Mouse (Mus musculus): ENCODE measurements around the gene Ushbp1. TPM values are rescaled to one million over a fixed set of nuclear protein-coding genes. Genes with fewer than 3 reads are reported as not detected.

Gene Ushbp1
- polyA plus RNA-seq, 1 experiment from 2014 or later = 4.1 TPM

DNA sequence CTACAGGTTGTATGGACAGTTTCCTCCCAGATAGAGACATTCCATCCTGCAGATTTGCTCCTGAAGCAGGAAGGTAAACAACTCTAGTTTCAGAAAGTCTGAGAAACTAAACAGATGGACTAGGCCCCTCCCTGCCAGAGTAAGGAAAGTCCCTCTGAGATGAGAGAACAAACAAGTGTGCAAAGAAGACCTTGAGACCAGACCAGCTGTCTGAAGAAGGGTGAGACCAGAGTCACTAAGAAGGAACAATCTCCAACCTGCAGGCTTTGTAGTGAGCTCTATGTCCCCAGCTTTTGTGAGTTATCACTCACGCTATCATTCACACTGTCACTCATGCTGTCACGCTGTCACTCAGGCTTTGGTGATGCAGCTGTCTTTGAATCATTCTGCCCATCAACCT, 3.9 kb downstream of the Ushbp1 start:
- H3K9ac ChIP-seq (ENCODE audit: low read length) = no peak overlapping the region
- H3K4me2 ChIP-seq (replicated peaks; ENCODE audit: low read depth) = no peak overlapping the region
- no peak overlapping the region for H3K27ac ChIP-seq (replicated peaks)
- H3K9me3 ChIP-seq (ENCODE audit: control insufficient read depth, low read length) = no peaks in the 10 kb centered on the region
- no peak for DNase-seq (ENCODE audit: low spot score)
- no peaks in the 10 kb centered on the region for H3K36me3 ChIP-seq (ENCODE audit: control insufficient read depth, insufficient read depth, low read length)
- no peaks in the 10 kb centered on the region for H3K27me3 ChIP-seq (ENCODE audit: control insufficient read depth, insufficient read depth, low read length)
- no peak for ATAC-seq (ENCODE audit: low FRiP score, low TSS enrichment)
- TF ChIP-seq EP300 (optimal IDR thresholded peaks at IDR 0.05) = no peak
- TF ChIP-seq CTCF (IDR thresholded peaks at IDR 0.05; ENCODE audit: low read depth) = no peak
- 84% methylated on average over 2 of the region's 2 CpGs for WGBS
- no peaks in the 10 kb centered on the region for H3K4me1 ChIP-seq (replicated peaks; ENCODE audit: control insufficient read depth, insufficient read depth)
- no peak overlapping the region for H3K4me3 ChIP-seq (ENCODE audit: low read depth, low read length)

GRCm38 (mm10) chr8:71388267-71388666, 7.3 kb downstream of the Ushbp1 start:
- WGBS = 41% methylated on average over 1 of the region's 1 CpGs

DNA sequence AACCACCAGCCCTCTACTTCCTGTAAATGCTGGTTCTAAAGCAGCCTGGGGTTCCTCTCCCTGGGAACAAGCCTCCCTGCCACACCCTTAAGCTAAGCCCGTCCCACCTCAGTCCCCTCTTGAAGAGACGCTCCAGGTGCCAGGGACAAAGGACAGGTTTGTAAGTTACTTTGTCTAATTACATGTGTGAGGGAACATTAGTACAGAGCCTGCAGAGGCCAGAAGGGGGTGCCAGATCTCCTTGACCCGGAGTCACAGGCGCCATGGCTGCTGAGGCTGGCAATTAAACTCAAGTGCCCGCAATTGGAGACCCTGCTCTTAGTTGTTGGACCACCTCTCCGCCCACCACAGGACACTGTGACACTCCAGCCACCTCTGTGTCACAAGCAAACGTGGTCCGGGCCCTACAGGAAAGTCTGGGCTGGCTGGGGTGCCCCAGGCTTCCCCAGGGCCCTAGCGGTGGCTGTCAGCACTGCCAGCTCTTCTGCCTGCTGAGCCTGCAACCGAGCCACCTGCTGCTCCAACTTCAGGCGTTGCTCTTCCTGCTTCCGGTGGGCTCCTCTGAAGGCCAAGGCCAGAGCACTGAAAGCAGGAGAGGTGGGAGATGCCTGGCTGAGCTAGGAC, 10.3 kb downstream of the Ushbp1 start:
- 77% methylated on average over 12 of the region's 12 CpGs for WGBS
- Histone ChIP-seq H3K27me3 (ENCODE audit: control insufficient read depth, insufficient read depth, low read length) (no peaks in the 10 kb centered on the region), H3K4me3 (ENCODE audit: low read depth, low read length) (no peak overlapping the region), H3K4me2 (replicated peaks; ENCODE audit: low read depth) (no peak overlapping the region), H3K9me3 (ENCODE audit: control insufficient read depth, low read length) (no peaks in the 10 kb centered on the region), H3K27ac (replicated peaks) (no peak overlapping the region), H3K4me1 (replicated peaks; ENCODE audit: control insufficient read depth, insufficient read depth) (peaks cover 6% of the 10 kb centered on the region; the same call in 1 of the 2 replicates), H3K36me3 (ENCODE audit: control insufficient read depth, insufficient read depth, low read length) (no peaks in the 10 kb centered on the region), H3K9ac (ENCODE audit: low read length) (no peak overlapping the region)
- no peak for ATAC-seq (ENCODE audit: low FRiP score, low TSS enrichment)
- DNase-seq (ENCODE audit: low spot score) = no peak
- TF ChIP-seq CTCF (IDR thresholded peaks at IDR 0.05; ENCODE audit: low read depth) (peak; percentile 5; the same call in 1 of the 2 replicates), EP300 (optimal IDR thresholded peaks at IDR 0.05) (no peak)

More at GRCm38 (mm10) chr8:71388267-71388666, 7.3 kb downstream of the Ushbp1 start:
- TF ChIP-seq EP300 (optimal IDR thresholded peaks at IDR 0.05) (no peak), CTCF (IDR thresholded peaks at IDR 0.05; ENCODE audit: low read depth) (no peak)
- H3K4me3 ChIP-seq (ENCODE audit: low read depth, low read length) = no peak overlapping the region
- H3K9me3 ChIP-seq (ENCODE audit: control insufficient read depth, low read length) = no peaks in the 10 kb centered on the region
- H3K27me3 ChIP-seq (ENCODE audit: control insufficient read depth, insufficient read depth, low read length) = no peaks in the 10 kb centered on the region
- DNase-seq (ENCODE audit: low spot score) (no peak), ATAC-seq (ENCODE audit: low FRiP score, low TSS enrichment) (no peak)
- no peak overlapping the region for H3K9ac ChIP-seq (ENCODE audit: low read length)
- H3K4me1 ChIP-seq (replicated peaks; ENCODE audit: control insufficient read depth, insufficient read depth) = no peaks in the 10 kb centered on the region; the same call in 1 of the 2 replicates
- no peaks in the 10 kb centered on the region for H3K36me3 ChIP-seq (ENCODE audit: control insufficient read depth, insufficient read depth, low read length)
- H3K4me2 ChIP-seq (replicated peaks; ENCODE audit: low read depth) = no peak overlapping the region
- H3K27ac ChIP-seq (replicated peaks) = no peak overlapping the region

- ATAC-seq (ENCODE audit: low FRiP score, low TSS enrichment) (peak; percentile 25; the same call in 1 of the 2 replicates), DNase-seq (ENCODE audit: low spot score) (peak; percentile 72)
- H3K27me3 ChIP-seq (ENCODE audit: control insufficient read depth, insufficient read depth, low read length) = no peaks in the 10 kb centered on the region
- WGBS = 42% methylated on average over 3 of the region's 3 CpGs
- TF ChIP-seq EP300 (optimal IDR thresholded peaks at IDR 0.05) = no peak
- no peak for TF ChIP-seq CTCF (IDR thresholded peaks at IDR 0.05; ENCODE audit: low read depth)
- H3K4me3 ChIP-seq (ENCODE audit: low read depth, low read length) = no peak overlapping the region
- no peak overlapping the region for H3K4me2 ChIP-seq (replicated peaks; ENCODE audit: low read depth)
- H3K36me3 ChIP-seq (ENCODE audit: control insufficient read depth, insufficient read depth, low read length) = no peaks in the 10 kb centered on the region
- peaks cover 9% of the 10 kb centered on the region for H3K4me1 ChIP-seq (replicated peaks; ENCODE audit: control insufficient read depth, insufficient read depth)
- no peak overlapping the region for H3K9ac ChIP-seq (ENCODE audit: low read length)
- H3K9me3 ChIP-seq (ENCODE audit: control insufficient read depth, low read length) = no peaks in the 10 kb centered on the region
- H3K27ac ChIP-seq (replicated peaks) = peak overlapping the region; percentile 96
Observed at GRCm38 (mm10) chr8:71383860-71384259, 11.7 kb downstream of the Ushbp1 start.

GRCm38 (mm10) chr8:71383396-71383795, 12.2 kb downstream of the Ushbp1 start:
- Histone ChIP-seq H3K4me1 (replicated peaks; ENCODE audit: control insufficient read depth, insufficient read depth) (peaks cover 9% of the 10 kb centered on the region), H3K9me3 (ENCODE audit: control insufficient read depth, low read length) (no peaks in the 10 kb centered on the region), H3K27me3 (ENCODE audit: control insufficient read depth, insufficient read depth, low read length) (no peaks in the 10 kb centered on the region), H3K36me3 (ENCODE audit: control insufficient read depth, insufficient read depth, low read length) (no peaks in the 10 kb centered on the region), H3K4me2 (replicated peaks; ENCODE audit: low read depth) (no peak overlapping the region; the same call in 1 of the 2 replicates), H3K4me3 (ENCODE audit: low read depth, low read length) (no peak overlapping the region), H3K9ac (ENCODE audit: low read length) (no peak overlapping the region), H3K27ac (replicated peaks) (peak overlapping the region; percentile 96)
- WGBS = 28% methylated on average over 10 of the region's 12 CpGs
- ATAC-seq (ENCODE audit: low FRiP score, low TSS enrichment) = no peak
- TF ChIP-seq CTCF (IDR thresholded peaks at IDR 0.05; ENCODE audit: low read depth) (no peak), EP300 (optimal IDR thresholded peaks at IDR 0.05) (no peak)
- no peak for DNase-seq (ENCODE audit: low spot score)
